Mouse (Mus musculus) G1E (cell line): ENCODE data around the gene Fam162b. TPM values are rescaled to one million over a fixed set of nuclear protein-coding genes. Genes with fewer than 3 reads are reported as not detected.

ENCODE experiments used
- ATAC-seq: 2 replicates; pipeline ENCODE4 v1.8.0; 2016; ENCODE audit warnings: mild to moderate bottlenecking; ENCODE audit not compliant: insufficient number of reproducible peaks, poor library complexity, low FRiP score, severe bottlenecking; ENCODE audit errors: extremely low read depth
- DNase-seq: peaks from one replicate; pipeline ENCODE4 v3.0.0; 2012; ENCODE audit warnings: low spot score
- H3K27me3 ChIP-seq: 2 replicates; pipeline ENCODE4 v1.6.1; 2012; ENCODE audit warnings: mild to moderate bottlenecking, low read length, inconsistent platforms; ENCODE audit not compliant: insufficient read depth
- H3K36me3 ChIP-seq: replicated peaks from 2 replicates; pipeline ENCODE3; 2012; ENCODE audit warnings: mild to moderate bottlenecking, inconsistent platforms
- H3K4me1 ChIP-seq: 2 replicates; pipeline ENCODE4 v1.6.1; 2012; ENCODE audit warnings: low read depth, low read length, inconsistent platforms, mixed read lengths; ENCODE audit not compliant: insufficient read depth
- H3K4me3 ChIP-seq: 2 replicates; pipeline ENCODE4 v1.5.1; 2012; ENCODE audit warnings: low read depth, mild to moderate bottlenecking, inconsistent platforms, low read length, moderate library complexity, mixed read lengths
- H3K9me3 ChIP-seq: replicated peaks from 2 replicates; pipeline ENCODE4 v1.6.1; 2012; ENCODE audit warnings: inconsistent platforms
- CTCF ChIP-seq: IDR thresholded peaks from 2 replicates; pipeline ENCODE4 v1.5.1; 2012; ENCODE audit warnings: low read depth, low read length, inconsistent platforms, mixed read lengths
- GATA1 ChIP-seq: IDR thresholded peaks from 2 replicates; pipeline ENCODE4 v1.6.1; 2012; ENCODE audit warnings: borderline replicate concordance, low read length, inconsistent platforms, mixed read lengths
- GATA2 ChIP-seq: IDR thresholded peaks from 2 replicates; pipeline ENCODE4 v1.6.1; 2012; ENCODE audit warnings: low read depth, low read length, inconsistent platforms, borderline replicate concordance
- POLR2AphosphoS5 ChIP-seq: IDR thresholded peaks from 2 replicates; pipeline ENCODE4 v1.6.1; 2012; ENCODE audit warnings: low read depth, low read length, inconsistent platforms; ENCODE audit not compliant: insufficient replicate concordance
- TAL1 ChIP-seq: conservative IDR thresholded peaks from 2 replicates; pipeline ENCODE4 v1.6.1; 2012; ENCODE audit warnings: low read depth, low read length, inconsistent platforms, mixed read lengths
- polyA plus RNA-seq: library from polyadenylated mRNA; stranded (reverse); fragments of >175 nt; gene quantifications from 2 replicates; pipeline ENCODE4 v1.2.3, GENCODE M21; 2012
- total RNA-seq, 2 experiments: library from RNA; stranded (forward) in 1 of 2; stranded (reverse) in 1 of 2; fragments of 200-1000 nt in 1 of 2; fragments of >200 nt in 1 of 2; fragmentation: Nextera tagmentation in 1 of 2; gene quantifications; 2 replicates each; pipeline ENCODE4 v1.2.3; 2014 to 2017

The Fam162b gene
- total and polyA plus RNA-seq, 3 experiments: not detected

DNA sequence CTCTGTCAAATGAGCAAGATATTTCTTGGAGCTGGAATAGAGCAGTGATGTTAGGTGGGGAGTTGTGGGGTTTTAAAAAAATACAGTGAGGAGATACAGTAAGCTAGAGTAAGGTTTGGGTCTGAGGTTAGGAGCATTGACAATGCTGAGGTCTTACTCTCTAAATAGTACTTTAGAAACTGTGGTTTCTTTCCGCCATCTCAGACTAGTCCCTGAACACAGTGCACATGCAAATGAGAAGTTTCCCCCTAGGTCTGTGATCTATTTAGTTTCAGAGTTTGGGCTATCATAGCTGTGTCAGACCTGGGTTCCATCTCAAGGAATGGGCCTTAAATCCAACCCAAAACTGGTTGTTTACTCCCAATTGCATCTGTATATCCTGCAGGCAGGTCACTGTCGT is 1.3 kb upstream of the Fam162b start:
- no peaks in the 10 kb centered on the region for H3K9me3 ChIP-seq
- no peaks in the 10 kb centered on the region for H3K36me3 ChIP-seq
- ATAC-seq (no peak), DNase-seq (no peak)
- H3K4me3 ChIP-seq: no peak overlapping the region
- TF ChIP-seq TAL1: no peak
- TF ChIP-seq GATA1: no peak
- no peak for TF ChIP-seq CTCF
- no peak for TF ChIP-seq POLR2AphosphoS5
- TF ChIP-seq GATA2: no peak
- no peaks in the 10 kb centered on the region for H3K4me1 ChIP-seq
- H3K27me3 ChIP-seq: no peaks in the 10 kb centered on the region

DNA sequence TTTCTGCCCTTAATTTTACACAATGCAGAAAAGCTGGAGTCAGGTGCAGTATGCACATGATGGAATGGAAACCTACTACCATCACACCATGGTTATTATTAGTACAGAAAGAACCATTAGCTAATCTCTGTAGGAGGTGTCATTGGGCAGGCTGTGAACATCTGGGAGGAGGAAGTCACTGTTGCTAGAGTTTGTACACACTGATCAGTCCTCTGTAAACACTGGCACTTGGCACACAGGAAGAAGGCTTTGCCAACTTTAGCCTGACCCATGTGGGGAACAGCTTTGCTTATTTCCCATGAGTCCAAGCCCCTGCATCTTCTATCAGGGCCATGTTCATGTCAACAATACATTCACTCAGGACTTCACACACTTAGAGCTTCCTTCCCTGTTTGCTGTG is 5.4 kb downstream of the Fam162b start:
- no peaks in the 10 kb centered on the region for H3K36me3 ChIP-seq
- H3K9me3 ChIP-seq: no peaks in the 10 kb centered on the region
- H3K4me1 ChIP-seq: no peaks in the 10 kb centered on the region
- ATAC-seq (no peak), DNase-seq (no peak)
- no peak for TF ChIP-seq POLR2AphosphoS5
- no peak overlapping the region for H3K4me3 ChIP-seq
- H3K27me3 ChIP-seq: no peaks in the 10 kb centered on the region

DNA sequence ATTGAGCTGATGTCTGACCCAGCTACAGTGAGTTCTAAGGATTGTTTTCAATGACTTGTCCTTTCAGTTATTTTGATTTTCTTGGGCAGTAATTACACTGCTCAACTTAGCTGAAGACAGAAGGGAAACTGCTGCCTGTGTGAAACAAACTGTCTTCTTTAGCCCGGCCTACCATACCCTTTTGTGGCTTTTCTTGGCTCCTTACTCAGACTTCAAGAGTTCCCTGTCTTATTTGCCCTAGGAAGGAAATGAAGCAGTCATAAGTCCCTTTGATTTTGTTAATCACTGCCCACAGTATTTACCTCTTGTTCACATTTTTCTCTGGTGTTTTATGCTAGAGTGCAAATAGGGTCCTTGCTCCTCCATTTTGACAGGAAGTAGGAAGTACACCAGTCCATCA is 5.9 kb downstream of the Fam162b start:
- TF ChIP-seq CTCF (no peak), POLR2AphosphoS5 (no peak), TAL1 (no peak), GATA1 (no peak), GATA2 (no peak)
- no peak overlapping the region for H3K4me3 ChIP-seq
- ATAC-seq: no peak

DNA sequence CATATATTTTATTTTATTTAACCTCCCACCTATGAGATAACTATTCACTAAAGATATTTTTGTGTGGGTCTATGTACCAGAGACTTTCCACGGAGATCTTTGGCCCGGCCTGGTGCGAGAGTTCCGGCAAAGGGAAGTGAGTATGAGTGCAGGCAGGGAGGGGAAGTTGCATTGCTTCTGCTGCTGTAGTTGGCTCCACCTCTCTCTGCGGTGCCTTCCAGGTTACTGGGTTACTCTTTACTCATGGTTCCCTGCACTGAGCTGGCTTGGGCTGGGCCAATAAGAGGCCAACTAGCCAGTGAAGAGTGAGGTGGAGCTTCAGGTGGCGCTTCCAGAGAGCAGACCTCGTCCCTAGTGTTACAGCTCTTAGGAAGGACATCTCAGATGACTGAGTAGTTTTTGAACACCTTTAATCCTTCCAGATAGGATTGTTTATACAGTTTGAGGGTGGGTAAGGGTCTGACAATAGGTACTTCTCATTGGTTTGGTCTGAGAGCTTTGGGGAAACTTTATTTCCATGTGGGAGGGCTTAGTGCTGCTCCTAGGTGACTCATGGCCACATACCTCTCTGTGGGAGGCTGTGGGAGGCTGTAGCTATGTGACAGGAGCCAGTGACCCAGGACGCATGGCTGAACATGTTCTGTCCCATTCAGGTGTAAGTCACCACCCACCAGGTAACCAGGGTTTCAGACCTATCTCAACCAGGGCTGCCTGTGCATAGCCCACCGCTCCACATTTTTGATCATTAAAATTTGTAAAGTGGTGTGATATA is 18.9 kb downstream of the Fam162b start:
- no peaks in the 10 kb centered on the region for H3K9me3 ChIP-seq
- DNase-seq (no peak), ATAC-seq (no peak)
- no peaks in the 10 kb centered on the region for H3K4me1 ChIP-seq
- no peak overlapping the region for H3K4me3 ChIP-seq
- TF ChIP-seq GATA1: no peak
- H3K36me3 ChIP-seq: no peaks in the 10 kb centered on the region
- no peaks in the 10 kb centered on the region for H3K27me3 ChIP-seq

More for the DNA sequence above, 5.9 kb downstream of the Fam162b start:
- Histone ChIP-seq H3K9me3 (no peaks in the 10 kb centered on the region), H3K4me1 (no peaks in the 10 kb centered on the region), H3K27me3 (no peaks in the 10 kb centered on the region), H3K36me3 (no peaks in the 10 kb centered on the region)
- no peak for DNase-seq

DNA sequence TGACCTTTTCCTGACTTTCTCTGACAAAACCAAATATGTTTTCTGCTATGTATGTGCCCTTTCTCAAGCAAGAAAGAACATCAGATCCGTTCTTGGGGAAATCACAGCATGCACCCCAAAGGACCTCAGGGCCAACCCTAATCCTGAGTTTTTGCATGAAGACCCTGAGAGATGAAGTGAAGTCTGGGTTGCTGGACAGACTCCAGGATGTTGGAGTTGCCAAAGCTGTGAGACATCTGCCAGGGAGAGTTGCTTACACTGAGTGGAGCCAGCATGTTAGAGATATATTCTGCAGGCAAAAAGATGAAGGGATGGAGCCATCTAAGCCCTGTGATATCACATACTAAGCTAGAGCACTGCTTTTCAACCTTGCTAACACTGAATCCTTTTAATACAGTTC is 34.3 kb downstream of the Fam162b start:
- no peaks in the 10 kb centered on the region for H3K4me1 ChIP-seq
- no peaks in the 10 kb centered on the region for H3K36me3 ChIP-seq
- TF ChIP-seq TAL1 (no peak), GATA1 (no peak), CTCF (no peak)
- no peak for DNase-seq
- H3K9me3 ChIP-seq: no peaks in the 10 kb centered on the region
- no peaks in the 10 kb centered on the region for H3K27me3 ChIP-seq
- no peak overlapping the region for H3K4me3 ChIP-seq
- no peak for ATAC-seq

DNA sequence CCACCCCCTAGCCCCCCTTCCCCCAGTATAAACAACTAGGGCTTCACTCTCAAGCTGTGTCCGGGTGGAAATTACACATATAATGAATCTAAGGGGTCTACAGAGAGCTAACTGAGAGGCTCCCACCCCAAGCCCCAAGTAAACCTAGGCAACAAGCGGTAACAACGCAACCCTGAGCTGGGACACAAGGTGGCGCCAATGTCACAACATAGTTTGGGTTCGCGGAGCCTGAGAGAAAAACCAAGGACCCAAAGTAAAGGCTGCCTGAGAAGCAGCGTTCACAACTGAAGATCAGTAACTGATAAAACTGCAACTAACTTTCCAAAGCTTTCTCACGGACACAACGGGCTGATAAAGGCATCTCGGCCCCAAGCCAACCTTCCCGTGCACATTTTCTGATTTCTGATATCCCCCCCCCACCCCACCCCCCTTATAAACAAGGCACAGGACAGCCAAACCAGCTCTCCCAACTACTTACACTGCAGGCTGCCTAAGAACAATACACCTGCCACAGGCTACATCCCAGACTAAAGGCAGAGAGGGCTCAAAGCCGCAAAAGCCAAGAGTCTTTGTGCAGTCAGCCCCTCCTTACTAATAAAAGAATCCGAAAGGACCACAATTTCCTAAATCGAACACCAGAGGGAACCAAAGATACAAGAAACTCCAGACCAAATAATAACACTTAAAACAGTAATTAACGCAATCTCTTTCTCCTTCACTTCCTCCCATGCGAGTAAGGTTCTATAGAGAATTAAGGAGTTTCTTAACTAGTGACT is 36.8 kb downstream of the Fam162b start:
- no peaks in the 10 kb centered on the region for H3K4me1 ChIP-seq
- TF ChIP-seq GATA2 (no peak), POLR2AphosphoS5 (no peak), TAL1 (no peak), CTCF (no peak), GATA1 (no peak)
- no peaks in the 10 kb centered on the region for H3K36me3 ChIP-seq
- no peak overlapping the region for H3K4me3 ChIP-seq
- no peaks in the 10 kb centered on the region for H3K27me3 ChIP-seq
- ATAC-seq (no peak), DNase-seq (no peak)
- no peaks in the 10 kb centered on the region for H3K9me3 ChIP-seq

Other genes with a start within 250 kb of the Fam162b start
- not detected in 2 replicates for gene Gm49339, start 109.9 kb downstream of the Fam162b start, total RNA-seq (2014; fragmentation: Nextera tagmentation)
- 0.44 and 0.87 TPM in 2 replicates for gene Gm49339, start 109.9 kb downstream of the Fam162b start, total RNA-seq (2017)
- gene Gm49339, start 109.9 kb downstream of the Fam162b start, polyA plus RNA-seq: not detected in 2 replicates
- gene Lilr4b, start 109.9 kb downstream of the Fam162b start, total RNA-seq (2014; fragmentation: Nextera tagmentation): not detected in 2 replicates
- 4.4 and 4.6 TPM in 2 replicates for gene Lilr4b, start 109.9 kb downstream of the Fam162b start, total RNA-seq (2017)
- gene Lilr4b, start 109.9 kb downstream of the Fam162b start, polyA plus RNA-seq: not detected in 2 replicates
- not detected in 2 replicates for gene Lilrb4a, start 99.6 kb downstream of the Fam162b start, total RNA-seq (2014; fragmentation: Nextera tagmentation)
- 19.1 and 20.1 TPM in 2 replicates for gene Lilrb4a, start 99.6 kb downstream of the Fam162b start, total RNA-seq (2017)
- not detected in 2 replicates for gene Lilrb4a, start 99.6 kb downstream of the Fam162b start, polyA plus RNA-seq
- gene Gprc6a, start 40.9 kb upstream of the Fam162b start, total RNA-seq (2014; fragmentation: Nextera tagmentation): not detected in 2 replicates
- gene Gprc6a, start 40.9 kb upstream of the Fam162b start, total RNA-seq (2017): not detected in 2 replicates
- not detected in 2 replicates for gene Gprc6a, start 40.9 kb upstream of the Fam162b start, polyA plus RNA-seq
- gene Rfx6, start 87.2 kb upstream of the Fam162b start, total RNA-seq (2014; fragmentation: Nextera tagmentation): not detected in 2 replicates
- gene Rfx6, start 87.2 kb upstream of the Fam162b start, total RNA-seq (2017): not detected in 2 replicates
- not detected in 2 replicates for gene Rfx6, start 87.2 kb upstream of the Fam162b start, polyA plus RNA-seq